Mouse (Mus musculus): ENCODE measurements at regions not wholly inside any gene's neighbourhood (a gene's known extent, or its start where the extent isn't known, plus 50 kb on each side); places are given as distances from the start of the nearest gene placed in this dataset.

DNA sequence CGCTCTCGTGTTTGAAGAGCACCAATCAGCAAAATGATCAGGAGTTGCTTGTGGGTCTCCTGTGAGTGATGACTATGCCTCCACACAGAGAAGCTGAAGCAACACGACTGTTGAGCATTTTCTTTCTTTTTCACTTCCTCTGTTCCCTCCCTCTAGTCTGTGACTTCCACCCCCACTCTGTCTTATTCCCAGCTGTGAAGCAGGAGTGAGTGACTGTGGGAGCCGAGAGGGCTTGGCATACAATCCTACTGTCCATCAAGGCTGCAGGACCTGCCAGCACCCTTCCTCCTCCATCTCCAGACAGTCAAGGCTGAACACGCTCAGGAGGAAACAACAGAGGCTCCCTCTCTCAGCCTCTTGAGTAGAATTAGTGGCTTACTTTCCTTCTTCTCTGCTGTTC is 401.3 kb downstream of the Plcl1 start:
- DNase-seq = peak; percentile 39 to 43
- intact Hi-C loops (cut with DNase I) = loop anchor here (10.0 kb wide), 1 partner anchor 378 kb away; no protein-coding TSS in a partner anchor

DNA sequence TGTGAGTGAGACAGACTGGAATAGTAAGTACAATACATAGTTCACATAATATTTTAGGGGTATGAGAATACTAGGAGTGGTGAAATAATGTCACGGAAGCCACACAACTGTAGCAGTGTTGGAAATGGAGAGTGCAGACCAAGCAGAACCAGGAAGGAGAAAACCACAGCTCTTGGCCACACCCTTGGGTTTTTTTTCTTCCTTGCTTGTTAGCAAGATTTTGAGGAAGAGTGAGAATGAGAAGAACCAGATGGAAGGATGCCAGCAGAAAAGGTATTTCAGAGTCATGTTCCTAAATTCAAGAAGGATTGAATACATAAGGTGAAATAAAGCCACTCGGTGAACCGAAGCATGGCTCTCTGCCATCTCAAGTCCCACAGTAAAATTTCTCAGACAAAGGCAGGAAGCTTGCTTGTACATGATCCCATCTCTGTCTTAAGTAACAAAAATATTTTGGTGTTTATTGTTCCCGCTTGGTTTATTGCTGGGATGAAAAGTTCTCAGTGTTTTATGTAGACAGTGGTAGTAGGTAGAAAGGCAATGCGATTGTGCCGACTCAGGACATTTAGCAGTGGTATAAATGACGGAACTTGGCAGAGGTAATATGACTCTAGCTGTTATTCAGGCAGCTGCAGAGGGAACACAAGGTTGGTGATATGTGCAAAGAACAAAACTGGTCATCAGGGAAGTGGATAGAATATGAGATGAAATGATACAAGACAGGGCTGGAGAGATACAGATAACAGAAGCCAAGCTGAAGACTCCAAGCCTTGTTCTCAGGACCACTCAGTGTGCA is 403.2 kb downstream of the Plcl1 start:
- peak; percentile 14 to 18 for DNase-seq
- intact Hi-C loops (cut with DNase I) = loop anchor here (10.0 kb wide), 1 partner anchor 376 kb away; no protein-coding TSS in a partner anchor

DNA sequence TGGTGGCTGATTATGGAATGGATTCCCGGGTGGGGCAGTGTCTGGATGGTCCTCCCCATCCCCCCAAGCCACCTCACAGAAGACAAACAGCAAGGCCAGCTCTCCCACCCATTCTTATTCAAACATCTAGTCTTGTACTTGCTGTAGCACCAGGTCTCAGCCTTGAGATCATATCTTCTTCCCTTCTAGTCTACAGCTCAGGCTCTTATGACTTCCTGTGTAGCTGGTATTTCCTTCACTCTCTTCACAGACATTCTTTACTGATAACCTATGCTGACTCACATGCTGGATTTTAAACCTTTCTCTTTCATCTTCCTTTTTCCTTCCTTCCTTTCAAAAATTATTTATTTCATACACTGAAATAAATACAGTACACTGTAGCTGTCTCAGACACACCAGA is 406.8 kb downstream of the Plcl1 start:
- no peak for DNase-seq
- intact Hi-C loops (cut with DNase I) = no loop called here

DNA sequence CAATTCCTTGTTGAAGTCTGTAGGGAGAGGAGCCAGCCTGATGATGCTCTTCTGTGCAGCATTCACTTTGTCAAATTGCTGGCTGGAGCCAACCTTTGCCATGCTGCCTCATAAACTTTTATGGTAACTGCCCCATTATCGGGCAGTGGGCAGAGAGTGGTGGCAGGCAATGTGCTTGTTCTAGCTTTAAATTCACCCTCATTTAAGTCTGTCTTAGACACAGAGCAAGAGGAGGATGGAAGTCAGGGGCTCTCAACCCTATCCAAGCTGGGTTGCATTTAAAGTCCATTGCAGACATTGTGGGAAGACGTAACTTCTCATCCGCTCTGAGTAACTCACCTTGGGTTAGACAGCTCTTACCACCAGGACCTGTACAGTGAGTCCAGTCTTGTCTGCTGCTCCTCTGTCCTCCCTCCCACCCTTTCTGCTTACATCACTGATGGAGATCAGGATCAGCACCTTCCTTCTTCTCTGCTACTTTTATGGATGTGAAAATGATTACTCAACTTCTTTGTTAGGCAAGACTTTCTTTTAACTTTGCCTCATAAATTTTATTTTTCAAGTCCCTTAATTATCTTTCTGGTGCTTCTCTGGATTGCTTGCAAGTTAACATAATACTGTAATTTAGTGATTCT is 415.3 kb downstream of the Plcl1 start:
- no peak for DNase-seq
- intact Hi-C loops (cut with DNase I) = no loop called here

DNA sequence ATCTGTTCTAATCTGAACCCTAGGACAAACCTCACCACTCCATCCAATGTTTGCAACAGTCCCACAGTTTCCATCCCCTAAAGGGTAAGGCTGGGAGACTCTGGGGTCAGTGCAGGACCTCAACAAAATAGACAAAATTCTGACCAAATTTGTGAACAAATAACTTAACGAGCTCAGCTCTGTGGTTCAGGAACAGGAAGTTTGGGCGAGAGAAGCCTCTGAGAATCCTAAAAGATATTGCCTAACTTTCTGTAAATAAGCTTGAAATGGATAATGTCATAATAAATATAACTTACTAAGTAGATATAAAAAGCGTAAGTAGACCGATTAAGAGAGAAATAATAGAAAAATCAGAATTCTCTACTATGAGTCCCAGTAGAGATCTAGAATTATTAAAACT is 416.9 kb downstream of the Plcl1 start:
- no peak for DNase-seq

DNA sequence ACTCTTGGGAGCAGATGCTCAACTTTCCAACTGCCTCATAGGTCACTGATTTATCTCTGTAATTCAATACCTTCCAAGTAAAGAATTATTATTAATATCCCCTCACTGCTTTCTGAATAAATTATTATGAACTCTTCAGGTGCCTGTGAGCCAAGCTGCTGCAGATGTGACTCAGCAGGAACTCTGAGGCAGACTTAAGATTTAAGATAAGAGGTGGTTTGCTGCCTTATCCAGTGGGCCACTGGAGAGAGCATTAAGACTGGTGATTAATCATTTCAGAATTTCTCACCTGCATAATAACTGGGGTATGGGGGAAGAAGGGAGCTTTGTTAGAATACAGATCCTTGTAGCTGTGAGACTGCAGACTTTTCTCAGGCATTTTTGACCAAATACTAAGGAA is 421.5 kb downstream of the Plcl1 start:
- intact Hi-C loops (cut with DNase I) = no loop called here
- DNase-seq = no peak

More for the DNA sequence above, 416.9 kb downstream of the Plcl1 start:
- intact Hi-C loops (cut with DNase I) = no loop called here

DNA sequence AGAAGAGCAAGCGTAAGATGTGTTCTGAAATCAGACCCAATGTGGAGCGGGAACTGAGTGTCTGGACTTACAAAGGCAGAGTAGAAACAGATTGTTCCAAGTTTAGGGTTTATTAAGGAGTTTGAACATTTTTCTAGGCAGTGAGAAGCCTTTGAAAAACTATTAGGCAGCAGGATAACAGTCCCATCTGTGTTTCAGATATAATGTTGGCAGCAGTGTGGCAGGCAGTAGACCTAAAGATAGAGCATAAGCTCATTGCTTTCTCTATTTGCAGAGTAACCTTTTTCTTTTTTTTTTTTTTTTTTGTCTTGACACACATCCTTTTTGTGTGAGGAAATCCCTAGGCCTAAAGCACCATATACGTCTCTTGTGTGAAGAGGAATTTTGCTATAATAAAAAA is 429.6 kb downstream of the Plcl1 start:
- intact Hi-C loops (cut with DNase I) = loop anchor here (5.0 kb wide), 1 partner anchor 98 kb away; no protein-coding TSS in a partner anchor
- no peak for DNase-seq

DNA sequence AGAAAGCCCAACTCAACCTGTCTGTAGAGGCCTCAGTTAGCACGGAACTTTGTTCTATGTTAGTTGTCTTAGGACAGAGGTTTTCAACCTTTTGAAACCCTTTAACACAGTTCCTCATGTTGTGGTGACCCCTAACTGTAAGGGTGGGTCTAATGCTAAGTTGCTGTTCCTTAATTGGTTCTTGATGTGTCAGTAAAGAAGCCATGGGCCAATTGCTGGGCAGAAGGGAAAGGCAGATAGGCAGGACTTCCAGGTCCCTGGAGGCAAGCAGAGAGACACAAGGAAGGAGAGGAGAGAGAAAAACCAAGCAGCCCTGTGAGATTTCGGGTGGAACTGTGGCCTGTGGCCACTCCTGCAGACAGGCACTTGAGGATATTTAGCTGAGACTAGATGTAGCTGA is 431.0 kb downstream of the Plcl1 start:
- DNase-seq = no peak
- intact Hi-C loops (cut with DNase I) = loop anchor here (5.0 kb wide), 1 partner anchor 99 kb away; no protein-coding TSS in a partner anchor

DNA sequence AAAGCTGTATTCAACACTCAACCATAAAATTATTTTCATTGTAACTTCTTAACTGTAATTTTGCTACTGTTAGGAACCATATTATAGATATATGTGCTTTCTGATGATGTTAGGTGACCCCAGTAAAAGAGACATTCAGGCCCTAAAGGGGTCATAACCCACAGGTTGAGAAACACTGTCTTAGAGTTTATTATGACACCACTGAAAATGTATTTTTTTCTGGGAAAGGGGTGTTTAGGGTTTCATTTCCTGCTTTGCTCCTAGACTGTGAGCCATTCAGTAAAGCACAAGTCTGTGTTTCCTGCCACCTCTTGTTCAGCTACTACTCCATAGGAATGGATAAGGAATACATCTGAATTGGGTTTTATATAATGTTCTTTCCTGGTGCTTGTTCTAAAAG is 431.6 kb downstream of the Plcl1 start:
- intact Hi-C loops (cut with DNase I) = loop anchor here (5.0 kb wide), 1 partner anchor 100 kb away; no protein-coding TSS in a partner anchor

DNA sequence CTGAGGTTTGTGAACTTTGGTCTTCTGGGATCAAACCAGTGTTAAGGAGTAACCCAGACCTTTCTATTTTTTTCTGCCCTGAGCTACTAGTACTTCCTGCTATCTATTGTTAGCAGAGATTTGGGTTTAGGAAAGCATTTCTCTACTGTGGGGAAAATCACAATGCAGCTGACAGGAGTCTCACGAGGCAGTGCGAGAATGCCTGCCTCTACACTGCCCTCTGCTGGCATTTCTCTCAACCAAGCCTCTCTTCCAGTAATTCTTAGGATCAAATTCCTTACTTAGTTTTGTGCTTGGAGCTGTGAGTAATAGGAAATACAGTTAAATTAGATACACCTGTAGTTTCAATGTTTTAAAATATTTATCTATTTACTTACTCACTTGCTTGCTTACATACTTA is 432.4 kb downstream of the Plcl1 start:
- intact Hi-C loops (cut with DNase I) = loop anchor here (1.0 to 5.0 kb wide), 2 partner anchors 101 to 434 kb away; no protein-coding TSS in a partner anchor
- peak; percentile 70 to 81 for DNase-seq

More for the DNA sequence above, 431.6 kb downstream of the Plcl1 start:
- DNase-seq = no peak

DNA sequence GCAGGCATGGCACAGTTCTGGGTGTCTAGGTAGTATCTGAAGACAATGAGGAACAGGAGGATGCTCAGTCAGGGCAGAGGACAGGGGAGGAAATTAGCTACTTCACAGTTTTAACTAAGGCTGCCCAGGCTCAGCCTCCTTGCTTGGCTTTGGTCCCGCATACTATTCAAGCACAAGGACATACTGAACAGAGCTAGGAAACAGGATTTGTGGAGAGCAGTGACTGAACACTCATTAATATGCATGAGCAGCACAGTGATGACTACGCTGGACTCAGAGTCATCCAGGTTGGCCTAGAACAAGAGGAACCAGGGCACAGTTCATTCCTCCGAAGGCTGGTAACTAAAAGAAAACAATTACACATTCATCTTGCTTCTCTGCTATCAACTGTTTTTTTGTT is 443.1 kb downstream of the Plcl1 start:
- DNase-seq = no peak
- intact Hi-C loops (cut with DNase I) = no loop called here

DNA sequence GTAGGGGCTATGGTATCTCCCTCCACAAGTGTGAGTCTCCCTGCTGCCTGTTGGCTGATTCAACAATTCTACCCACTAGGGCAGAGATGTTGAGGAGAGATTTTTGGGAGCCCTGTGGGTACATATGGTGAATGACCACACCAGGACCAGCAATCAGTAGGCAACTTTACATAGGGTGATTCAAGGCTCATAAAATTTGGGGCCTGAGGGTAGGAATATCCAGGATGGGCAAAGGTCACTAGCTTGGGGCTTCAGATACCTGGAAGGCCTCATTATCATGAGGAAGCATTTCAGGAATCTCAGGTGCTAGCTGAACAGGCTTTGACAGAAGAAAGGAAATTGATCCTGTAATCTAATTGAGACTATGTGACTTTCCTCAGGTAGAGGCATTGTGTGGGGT is 446.6 kb downstream of the Plcl1 start:
- no peak for DNase-seq
- intact Hi-C loops (cut with DNase I) = no loop called here

DNA sequence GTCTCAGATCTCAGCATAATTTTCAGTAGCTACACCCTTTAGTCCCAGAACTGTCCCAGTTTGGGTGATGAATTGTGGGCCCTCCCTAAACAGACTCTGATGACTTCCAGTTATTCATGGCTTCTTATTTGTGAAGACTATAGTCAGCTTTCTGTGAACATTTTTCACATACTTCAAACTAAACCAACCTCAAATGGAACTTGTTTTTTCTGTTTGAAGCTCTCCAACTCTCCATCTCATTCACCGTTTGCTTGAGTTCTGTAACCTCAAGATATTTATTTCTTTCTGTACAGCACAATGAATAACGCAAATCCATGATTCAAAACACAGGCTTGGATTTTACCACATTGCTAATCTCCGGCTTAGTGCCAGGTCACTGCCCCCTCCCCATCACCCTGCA is 453.4 kb downstream of the Plcl1 start:
- DNase-seq = no peak
- intact Hi-C loops (cut with DNase I) = no loop called here

DNA sequence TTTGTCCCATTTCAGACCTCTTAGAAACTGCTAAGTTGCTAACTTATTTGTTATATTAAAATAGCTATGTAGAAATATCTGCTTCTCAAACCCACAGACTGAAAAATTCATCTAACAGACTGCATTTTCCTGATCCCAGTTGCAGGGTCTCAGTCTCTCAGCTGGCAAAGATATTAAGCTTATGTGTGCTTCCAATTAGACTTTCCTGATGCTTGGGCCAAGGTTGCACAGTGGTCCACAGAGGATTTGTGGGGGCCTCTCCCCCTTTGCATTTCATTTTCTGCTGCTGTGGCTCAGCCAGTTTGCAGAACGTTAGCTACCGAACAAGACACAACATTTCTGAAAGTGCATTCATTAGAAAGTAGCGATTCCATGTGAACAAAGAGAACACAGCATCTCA is 457.4 kb downstream of the Plcl1 start:
- intact Hi-C loops (cut with DNase I) = no loop called here
- peak; percentile 4 to 10 for DNase-seq

DNA sequence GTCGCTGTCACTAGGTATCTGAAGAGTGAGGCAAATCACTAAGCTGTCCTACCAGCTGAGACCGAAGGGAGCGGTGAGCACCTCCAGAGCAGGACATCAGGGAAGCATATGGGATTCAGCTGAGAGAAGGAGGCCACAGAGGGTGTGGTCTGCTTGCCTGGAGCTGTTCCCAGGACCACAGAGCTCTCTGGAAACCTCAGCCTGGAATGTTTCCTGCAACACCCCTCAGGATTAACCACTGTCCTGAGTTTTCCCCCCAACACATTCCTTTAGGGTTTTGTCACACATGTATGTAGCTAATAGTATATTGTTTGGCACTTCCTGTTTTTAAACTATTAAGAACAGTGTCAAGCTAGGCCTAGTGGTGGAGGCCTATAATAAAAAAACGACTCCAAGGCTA is 459.6 kb downstream of the Plcl1 start:
- peak in 1 of 2 experiments; percentile 30 for DNase-seq
- intact Hi-C loops (cut with DNase I) = no loop called here

DNA sequence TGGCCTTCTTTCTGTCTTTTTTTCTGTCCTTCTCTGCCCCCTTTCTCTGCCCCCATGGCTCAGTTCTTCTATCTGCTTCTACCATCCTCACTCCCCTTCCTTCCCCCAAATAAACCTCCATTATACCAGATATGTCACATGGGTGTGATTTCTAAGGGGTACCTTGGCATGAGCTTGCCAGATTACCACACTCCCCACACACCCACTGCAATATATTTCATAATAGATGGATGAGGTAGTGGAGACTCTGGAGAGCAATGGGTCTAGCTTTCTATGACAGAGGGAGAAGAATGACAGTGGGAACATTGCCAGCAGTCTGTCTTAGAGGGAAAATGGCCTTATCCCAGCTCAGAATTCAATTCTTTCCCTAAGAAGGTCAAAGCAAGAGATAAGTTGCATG is 461.0 kb downstream of the Plcl1 start:
- intact Hi-C loops (cut with DNase I) = no loop called here
- no peak for DNase-seq

DNA sequence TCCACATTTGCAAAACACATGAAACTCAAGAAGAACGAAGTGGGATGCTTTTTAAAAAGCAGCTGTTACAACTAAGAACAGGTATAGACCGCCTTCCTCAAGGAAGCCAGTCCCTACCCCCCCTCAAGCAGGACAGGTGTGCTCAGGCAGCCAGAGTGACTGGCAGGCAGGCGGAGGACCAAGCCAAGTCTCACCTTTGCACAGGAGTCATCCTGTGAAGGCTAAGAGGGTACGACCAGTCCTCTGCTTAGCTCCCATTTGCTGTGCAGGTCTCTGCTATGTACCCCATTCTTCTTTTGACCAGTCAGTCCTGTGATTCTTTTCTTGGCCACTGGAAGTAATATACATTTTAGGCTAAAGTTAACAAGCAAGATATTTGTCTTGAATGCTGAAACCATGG is 467.9 kb downstream of the Plcl1 start:
- intact Hi-C loops (cut with DNase I) = loop anchor here (5.0 kb wide), 3 partner anchors 116 to 636 kb away; partner anchors contain the start of gene Mars2
- DNase-seq = no peak

DNA sequence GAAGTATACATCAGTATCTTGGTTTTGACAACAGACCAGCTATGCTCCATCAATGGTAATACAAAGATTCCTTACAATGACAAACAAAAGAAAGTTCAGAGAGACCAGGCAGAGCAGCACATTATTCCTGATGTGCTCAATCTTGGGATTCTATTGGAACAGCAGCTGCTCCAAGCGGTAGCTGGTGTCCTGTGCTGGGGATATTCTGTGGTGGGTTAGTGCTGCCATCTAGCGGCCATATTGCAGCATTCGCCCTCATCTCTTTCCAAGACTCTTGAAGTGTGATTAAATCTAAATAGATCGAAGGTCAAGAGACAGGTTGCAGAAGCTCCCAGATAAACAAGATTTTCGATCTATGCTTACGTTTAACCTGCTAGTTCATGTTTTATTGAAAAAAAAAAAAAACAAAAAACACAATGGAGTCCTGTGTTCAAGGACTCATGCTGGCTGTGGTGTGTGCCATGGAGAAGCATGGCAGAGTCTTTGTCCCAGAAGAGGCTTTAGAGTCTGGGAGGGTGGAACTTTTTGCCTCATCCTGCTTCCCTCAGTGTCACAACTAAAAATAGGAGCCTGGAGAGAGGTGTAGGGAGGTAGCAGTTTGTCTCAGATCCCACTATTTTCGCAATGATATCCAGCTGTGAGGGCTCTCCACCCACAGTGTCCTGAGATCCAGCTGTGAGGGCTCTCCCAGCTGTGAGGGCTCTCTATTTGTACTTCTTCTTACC is 468.6 kb downstream of the Plcl1 start:
- DNase-seq = peak; percentile 66 to 80
- intact Hi-C loops (cut with DNase I) = loop anchor here (1.0 to 5.0 kb wide), 6 partner anchors 34 to 637 kb away; partner anchors contain the start of genes Mars2 and Plcl1

DNA sequence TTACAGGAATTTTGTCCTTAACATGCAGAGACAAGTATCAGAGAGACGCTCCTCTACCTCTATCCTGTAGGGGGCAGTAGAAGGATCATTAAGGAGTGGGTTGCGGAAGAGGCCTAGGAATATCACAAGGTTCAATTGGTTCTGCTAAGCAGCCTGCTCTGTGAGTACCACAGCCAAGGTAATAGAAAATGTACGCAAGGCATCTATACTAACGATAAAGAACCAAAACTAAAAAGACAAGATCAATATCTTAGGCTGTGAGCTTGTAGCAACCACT is 469.1 kb downstream of the Plcl1 start:
- intact Hi-C loops (cut with DNase I) = loop anchor here (1.0 to 5.0 kb wide), 6 partner anchors 34 to 638 kb away; partner anchors contain the start of genes Mars2 and Plcl1

DNA sequence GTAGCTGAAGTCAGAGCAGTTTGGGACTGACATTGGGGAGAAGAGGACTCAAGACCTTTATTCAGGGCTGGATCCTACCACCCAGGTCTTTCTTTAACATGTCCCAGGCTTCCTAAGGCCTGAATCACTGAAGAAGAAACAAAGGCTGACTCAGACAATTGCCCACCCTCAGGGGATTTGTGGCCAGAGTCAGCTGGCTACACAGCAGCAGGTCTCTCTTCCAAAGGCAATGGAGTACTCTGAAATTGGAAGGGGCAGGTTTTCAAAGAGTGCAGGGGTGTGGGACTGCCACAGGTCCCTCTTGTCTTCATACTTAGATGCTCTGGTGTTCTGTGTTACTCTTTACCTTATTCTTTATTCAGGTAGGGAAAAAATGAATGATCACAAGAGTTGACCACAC is 478.9 kb downstream of the Plcl1 start:
- intact Hi-C loops (cut with DNase I) = no loop called here
- no peak for DNase-seq

More for the DNA sequence above, 469.1 kb downstream of the Plcl1 start:
- no peak for DNase-seq

All from heart, postnatal 10 days (tissue).